Mouse (Mus musculus): Measurements from ENCODE around the gene Sppl2b. TPM values are rescaled to one million over a fixed set of nuclear protein-coding genes. Genes with fewer than 3 reads are reported as not detected.
"Not testable (repeated sequence)": the region's sequence is repeated elsewhere in the genome, so short reads cannot be mapped to it uniquely, and the experiment has no call there.

Sppl2b gene
- polyA plus RNA-seq, 1 experiment: 81.2 TPM

- peaks cover 9% of the 10 kb centered on the region for H3K36me3 ChIP-seq (ENCODE audit: control insufficient read depth, insufficient read depth, low read length)
- TF ChIP-seq POLR2A (IDR thresholded peaks at IDR 0.05; ENCODE audit: low read depth, low read length) (no peak), CTCF (IDR thresholded peaks at IDR 0.05; ENCODE audit: extremely low read depth, insufficient read length, insufficient replicate concordance, low read depth, low read length) (no peak)
- peaks cover 16% of the 10 kb centered on the region for H3K27me3 ChIP-seq (ENCODE audit: control insufficient read depth, insufficient read depth, low read length)
- H3K4me3 ChIP-seq (ENCODE audit: low read depth, low read length): no peak overlapping the region
- no peak overlapping the region for H3K27ac ChIP-seq (ENCODE audit: insufficient read depth, low read depth, low read length)
- peaks cover 15% of the 10 kb centered on the region for H3K4me1 ChIP-seq (ENCODE audit: control insufficient read depth, insufficient read depth, insufficient read length, low read length)
- 17% methylated on average over 18 of the region's 18 CpGs for WGBS
Measured at GRCm38 (mm10) chr10:80808985-80809632, 46.0 kb upstream of the Sppl2b start.

- no peak for TF ChIP-seq CTCF (IDR thresholded peaks at IDR 0.05; ENCODE audit: extremely low read depth, insufficient read length, insufficient replicate concordance, low read depth, low read length)
- Histone ChIP-seq H3K27ac (ENCODE audit: insufficient read depth, low read depth, low read length) (no peak overlapping the region), H3K4me1 (ENCODE audit: control insufficient read depth, insufficient read depth, insufficient read length, low read length) (peaks cover 15% of the 10 kb centered on the region), H3K36me3 (ENCODE audit: control insufficient read depth, insufficient read depth, low read length) (no peaks in the 10 kb centered on the region), H3K27me3 (ENCODE audit: control insufficient read depth, insufficient read depth, low read length) (peaks cover 16% of the 10 kb centered on the region), H3K4me3 (ENCODE audit: low read depth, low read length) (no peak overlapping the region)
- 11% methylated on average over 20 of the region's 20 CpGs for WGBS
Measured at GRCm38 (mm10) chr10:80810084-80810483, 45.0 kb upstream of the Sppl2b start.

DNA sequence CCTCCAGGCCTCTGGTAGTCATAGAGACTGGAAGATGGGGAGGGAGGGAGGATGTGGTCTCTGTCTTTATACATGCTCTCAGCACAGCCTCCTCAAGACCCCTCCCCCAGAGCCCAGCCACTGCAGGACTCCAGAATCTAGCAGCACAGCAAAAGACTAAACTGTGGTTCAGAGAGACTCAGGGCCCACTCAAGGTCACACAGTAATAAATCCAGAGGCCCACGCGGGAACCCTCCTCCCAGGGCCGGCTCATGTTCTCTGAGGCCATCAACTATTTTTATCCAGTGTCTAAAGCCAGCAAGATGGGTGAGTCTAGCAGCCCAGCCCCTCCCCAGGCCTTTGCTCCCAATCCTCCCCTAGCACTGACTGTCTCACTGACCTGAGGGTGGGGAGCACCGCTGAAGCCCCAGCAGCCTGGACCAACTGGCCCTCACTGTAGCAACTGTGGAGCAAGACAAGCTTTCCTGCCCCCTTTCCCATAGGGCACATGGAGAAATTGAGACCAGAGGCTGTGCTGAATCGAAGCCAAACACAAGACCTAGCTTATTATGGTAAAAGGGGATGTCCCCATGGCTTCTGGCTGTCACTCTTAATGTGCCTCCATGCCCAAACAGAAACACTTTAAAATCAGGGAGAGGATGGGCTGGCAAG is 42.6 kb upstream of the Sppl2b start:
- TF ChIP-seq POLR2A (IDR thresholded peaks at IDR 0.05; ENCODE audit: low read depth, low read length) (no peak), CTCF (IDR thresholded peaks at IDR 0.05; ENCODE audit: extremely low read depth, insufficient read length, insufficient replicate concordance, low read depth, low read length) (no peak)
- no peak overlapping the region for H3K4me3 ChIP-seq (ENCODE audit: low read depth, low read length)
- 35% methylated on average over 5 of the region's 5 CpGs for WGBS

DNA sequence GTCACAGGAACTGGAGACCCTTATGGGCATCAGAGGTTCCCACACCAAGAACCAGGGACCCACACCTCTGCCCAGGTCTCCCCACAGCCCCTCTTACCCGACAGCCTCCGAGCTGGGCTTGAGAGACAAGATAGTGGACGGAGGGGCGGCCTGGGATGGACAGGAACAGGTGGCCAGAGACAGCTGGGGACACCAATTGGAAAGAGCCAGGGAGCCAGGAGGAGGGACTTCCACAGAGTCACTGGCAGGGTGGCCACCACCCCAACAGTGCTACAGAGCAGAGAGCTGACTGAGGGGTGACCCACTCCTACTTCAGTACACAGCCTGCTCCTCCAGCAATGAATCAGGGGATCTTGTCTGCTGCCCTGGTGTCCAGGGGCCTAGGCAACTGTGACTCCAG is 41.7 kb upstream of the Sppl2b start, which contains the start of gene Jsrp1:
Gene Jsrp1, minus strand, starts transcription at position 133 of the 400 bp plus-strand sequence.
- Histone ChIP-seq H3K4me1 (ENCODE audit: control insufficient read depth, insufficient read depth, insufficient read length, low read length) (0 out of 2 replicates have a peak, but pooled peaks cover 3% of the 10 kb centered on the region), H3K36me3 (ENCODE audit: control insufficient read depth, insufficient read depth, low read length) (no peaks in the 10 kb centered on the region), H3K27me3 (ENCODE audit: control insufficient read depth, insufficient read depth, low read length) (peaks cover 16% of the 10 kb centered on the region), H3K27ac (ENCODE audit: insufficient read depth, low read depth, low read length) (no peak within 1 kb of the TSS), H3K4me3 (ENCODE audit: low read depth, low read length) (no peak within 1 kb of the TSS)
- 89% methylated on average over 4 of the region's 4 CpGs for WGBS
- TF ChIP-seq CTCF (IDR thresholded peaks at IDR 0.05; ENCODE audit: extremely low read depth, insufficient read length, insufficient replicate concordance, low read depth, low read length) (no peak), POLR2A (IDR thresholded peaks at IDR 0.05; ENCODE audit: low read depth, low read length) (no peak)

More for the DNA sequence above, 42.6 kb upstream of the Sppl2b start:
- H3K27me3 ChIP-seq (ENCODE audit: control insufficient read depth, insufficient read depth, low read length): peaks cover 16% of the 10 kb centered on the region
- H3K27ac ChIP-seq (ENCODE audit: insufficient read depth, low read depth, low read length): no peak overlapping the region
- 0 out of 2 replicates have a peak, but pooled peaks cover 3% of the 10 kb centered on the region for H3K4me1 ChIP-seq (ENCODE audit: control insufficient read depth, insufficient read depth, insufficient read length, low read length)
- H3K36me3 ChIP-seq (ENCODE audit: control insufficient read depth, insufficient read depth, low read length): no peaks in the 10 kb centered on the region

DNA sequence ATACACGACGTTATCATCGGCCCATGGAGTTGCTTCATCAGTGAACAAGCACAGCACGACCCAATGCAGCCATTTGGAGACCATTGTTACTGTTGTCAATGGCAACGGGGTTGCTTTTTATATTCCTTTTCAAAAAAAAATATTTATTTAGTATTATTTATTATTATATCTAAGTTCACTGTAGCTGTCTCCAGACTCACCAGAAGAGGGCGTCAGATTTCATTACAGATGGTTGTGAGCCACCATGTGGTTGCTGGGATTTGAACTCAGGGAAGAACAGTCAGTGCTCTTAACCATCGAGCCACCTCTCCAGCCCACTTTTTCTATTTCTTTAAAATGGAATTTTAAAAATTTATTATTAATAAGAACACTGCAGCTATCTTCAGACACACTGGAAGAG is 40.3 kb upstream of the Sppl2b start:
- Histone ChIP-seq H3K27me3 (ENCODE audit: control insufficient read depth, insufficient read depth, low read length) (peaks cover 7% of the 10 kb centered on the region), H3K36me3 (ENCODE audit: control insufficient read depth, insufficient read depth, low read length) (no peaks in the 10 kb centered on the region), H3K4me1 (ENCODE audit: control insufficient read depth, insufficient read depth, insufficient read length, low read length) (peaks cover 3% of the 10 kb centered on the region; the same call in 1 of the 2 replicates), H3K4me3 (ENCODE audit: low read depth, low read length) (no peak overlapping the region), H3K27ac (ENCODE audit: insufficient read depth, low read depth, low read length) (no peak overlapping the region)
- no peak for TF ChIP-seq CTCF (IDR thresholded peaks at IDR 0.05; ENCODE audit: extremely low read depth, insufficient read length, insufficient replicate concordance, low read depth, low read length)
- TF ChIP-seq POLR2A (IDR thresholded peaks at IDR 0.05; ENCODE audit: low read depth, low read length): no peak
- WGBS: 59% methylated on average over 7 of the region's 7 CpGs

- H3K4me1 ChIP-seq (ENCODE audit: control insufficient read depth, insufficient read depth, insufficient read length, low read length); H3K36me3 ChIP-seq (ENCODE audit: control insufficient read depth, insufficient read depth, low read length); H3K27me3 ChIP-seq (ENCODE audit: control insufficient read depth, insufficient read depth, low read length); H3K27ac ChIP-seq (ENCODE audit: insufficient read depth, low read depth, low read length); H3K4me3 ChIP-seq (ENCODE audit: low read depth, low read length): not testable (repeated sequence)
- 69% methylated on average over 3 of the region's 3 CpGs for WGBS
Measured at GRCm38 (mm10) chr10:80816303-80816702, 38.8 kb upstream of the Sppl2b start.

DNA sequence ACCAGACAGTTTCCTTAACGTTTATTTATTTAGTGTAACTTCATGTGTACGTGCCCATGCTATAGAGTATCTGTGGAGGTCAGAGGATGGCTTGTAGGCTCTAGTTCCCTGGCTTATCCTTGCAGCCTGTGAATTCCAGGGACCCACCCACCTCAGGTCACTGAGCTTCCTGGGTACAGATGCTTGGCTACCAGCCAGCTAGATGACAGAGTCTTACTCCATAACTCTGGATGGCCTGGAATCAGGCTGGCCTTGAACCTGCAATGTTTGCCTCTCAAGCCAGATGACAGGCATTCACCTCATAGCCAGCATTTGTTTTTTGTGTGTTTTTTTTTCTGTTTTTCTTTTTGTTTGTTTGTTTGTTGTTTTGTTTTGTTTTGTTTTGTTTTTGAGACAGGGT is 37.9 kb upstream of the Sppl2b start:
- Histone ChIP-seq H3K27ac (ENCODE audit: insufficient read depth, low read depth, low read length) (no peak overlapping the region), H3K36me3 (ENCODE audit: control insufficient read depth, insufficient read depth, low read length) (no peaks in the 10 kb centered on the region)
- 43% methylated on average over 2 of the region's 2 CpGs for WGBS

GRCm38 (mm10) chr10:80817955-80818354 is 37.1 kb upstream of the Sppl2b start:
- 81% methylated on average over 7 of the region's 7 CpGs for WGBS
- H3K36me3 ChIP-seq (ENCODE audit: control insufficient read depth, insufficient read depth, low read length); H3K27me3 ChIP-seq (ENCODE audit: control insufficient read depth, insufficient read depth, low read length); H3K27ac ChIP-seq (ENCODE audit: insufficient read depth, low read depth, low read length); H3K4me3 ChIP-seq (ENCODE audit: low read depth, low read length); H3K4me1 ChIP-seq (ENCODE audit: control insufficient read depth, insufficient read depth, insufficient read length, low read length): not testable (repeated sequence)

More for the DNA sequence above, 37.9 kb upstream of the Sppl2b start:
- no peaks in the 10 kb centered on the region for H3K27me3 ChIP-seq (ENCODE audit: control insufficient read depth, insufficient read depth, low read length)
- H3K4me3 ChIP-seq (ENCODE audit: low read depth, low read length): no peak overlapping the region
- H3K4me1 ChIP-seq (ENCODE audit: control insufficient read depth, insufficient read depth, insufficient read length, low read length): peaks cover 3% of the 10 kb centered on the region; the same call in 1 of the 2 replicates
- no peak for TF ChIP-seq POLR2A (IDR thresholded peaks at IDR 0.05; ENCODE audit: low read depth, low read length)
- no peak for TF ChIP-seq CTCF (IDR thresholded peaks at IDR 0.05; ENCODE audit: extremely low read depth, insufficient read length, insufficient replicate concordance, low read depth, low read length)

All from small intestine, adult 2 months (tissue).